Mouse (Mus musculus) hindbrain, postnatal 0 days (tissue): ENCODE measurements around the gene Med29. TPM values are rescaled to one million over a fixed set of nuclear protein-coding genes. Genes with fewer than 3 reads are reported as not detected.

Source experiments
- ATAC-seq: fragments of 200-750 bp; cut with Nextera tagmentation; 2 replicates; pipeline ENCODE4 v1.8.0; 2017; ENCODE audit warnings: mild to moderate bottlenecking, moderate TSS enrichment, moderate library complexity
- DNase-seq: peaks from one replicate; pipeline ENCODE4 v3.0.0-alpha.2; 2015; ENCODE audit warnings: low spot score
- H3K27ac ChIP-seq: fragments of 300-500 bp; sonication (generic); 2 replicates; pipeline ENCODE4 v1.5.1; 2014; ENCODE audit warnings: mild to moderate bottlenecking
- H3K27me3 ChIP-seq: fragments of 300-500 bp; sonication (generic); 2 replicates; pipeline ENCODE4 v1.6.1; 2014; ENCODE audit warnings: low read length, mixed read lengths; ENCODE audit not compliant: insufficient read depth
- H3K36me3 ChIP-seq: fragments of 300-500 bp; sonication (generic); 2 replicates; pipeline ENCODE4 v1.6.1; 2014; ENCODE audit warnings: low read length, mixed read lengths; ENCODE audit not compliant: insufficient read depth
- H3K4me1 ChIP-seq: fragments of 300-500 bp; sonication (generic); 2 replicates; pipeline ENCODE4 v1.6.1; 2014; ENCODE audit warnings: antibody characterized with exemption, low read length, mixed read lengths; ENCODE audit not compliant: insufficient read depth
- H3K4me2 ChIP-seq: fragments of 300-500 bp; sonication (generic); 2 replicates; pipeline ENCODE4 v1.6.1; 2014; ENCODE audit warnings: low read depth, mild to moderate bottlenecking, low read length, moderate library complexity, mixed read lengths
- H3K4me3 ChIP-seq: fragments of 300-500 bp; sonication (generic); 2 replicates; pipeline ENCODE4 v1.5.1; 2014; ENCODE audit warnings: low read length
- H3K9ac ChIP-seq: fragments of 300-500 bp; sonication (generic); replicated peaks from 2 replicates; pipeline ENCODE4 v1.6.1; 2014; ENCODE audit warnings: mild to moderate bottlenecking, low read length, moderate library complexity, mixed read lengths
- H3K9me3 ChIP-seq: fragments of 300-500 bp; sonication (generic); 2 replicates; pipeline ENCODE4 v1.6.1; 2016; ENCODE audit warnings: low read length, mixed read lengths
- CTCF ChIP-seq: IDR thresholded peaks from 2 replicates; pipeline ENCODE4 v1.5.1; 2016; ENCODE audit warnings: antibody characterized with exemption, control low read depth, low read depth
- WGBS: fragments of 180-500 bp; shearing (Covaris S2); extraction: QIAGEN DNeasy Blood & Tissue Kit; methylation state at CpG from one replicate; pipeline ENCODE4 v1.1.7; 2014; 5-methylcytosine and 5-hydroxymethylcytosine counted together
- polyA plus RNA-seq: library from polyadenylated mRNA; unstranded; fragments of >200 nt; fragmentation: Nextera tagmentation; extraction: Ambion mirVana; gene quantifications from 2 replicates; pipeline ENCODE4 v1.2.1, GENCODE M21; 2015
- total RNA-seq: library from RNA; depleted of rRNA; stranded (reverse); fragments of >200 nt; gene quantifications from 2 replicates; pipeline ENCODE4 v1.2.3, GENCODE M21; 2014

The Med29 gene
- total and polyA plus RNA-seq, 2 experiments from 2014 or later: 33.6 to 42.9 TPM

DNA sequence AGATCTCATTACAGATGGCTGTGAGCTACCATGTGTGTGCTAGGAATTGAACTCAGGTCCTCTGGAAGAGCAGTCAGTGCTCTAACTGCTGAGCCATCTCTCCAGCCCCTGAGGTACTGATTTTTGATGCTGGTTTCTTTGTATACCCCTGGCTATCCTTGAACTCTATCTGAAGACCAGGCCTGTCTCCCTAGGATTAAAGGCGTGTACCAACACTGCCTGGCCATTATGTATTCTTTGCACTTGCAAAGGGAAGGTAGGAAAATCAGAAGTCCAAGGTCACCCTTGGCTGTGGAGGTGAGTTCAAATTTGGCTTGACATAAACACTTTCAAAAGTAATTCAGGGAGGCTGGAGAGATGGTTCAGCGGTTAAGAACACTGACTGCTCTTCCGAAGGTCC is 37.9 kb downstream of the Med29 start:
- H3K4me1 ChIP-seq: peaks cover 7% of the 10 kb centered on the region; the same call in 1 of the 2 replicates

DNA sequence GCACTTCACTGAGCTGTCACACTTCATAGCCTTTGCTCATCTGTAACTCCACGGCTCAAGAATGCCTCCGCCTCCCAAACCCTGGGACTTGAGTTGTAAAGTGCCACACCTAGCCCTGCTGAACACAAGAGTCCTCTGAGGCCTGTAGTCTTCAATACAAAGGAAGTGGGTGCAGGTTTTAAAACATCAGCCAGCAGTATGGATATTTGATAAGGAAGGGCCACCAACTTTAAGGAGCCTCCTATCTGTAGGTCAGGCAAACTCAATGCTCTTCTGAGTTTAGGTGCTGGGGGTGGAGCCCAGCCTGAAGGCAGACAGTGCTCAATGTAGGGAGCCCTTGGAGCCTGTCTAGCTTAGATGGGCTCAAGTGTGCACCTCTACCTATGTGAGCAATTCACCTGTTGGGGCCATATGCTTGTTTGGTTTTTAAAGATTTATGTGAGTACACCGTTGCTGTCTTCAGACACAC is 38.4 kb downstream of the Med29 start:
- TF ChIP-seq CTCF: no peak
- DNase-seq: no peak
- H3K36me3 ChIP-seq: peaks cover 19% of the 10 kb centered on the region
- H3K9ac ChIP-seq: no peak overlapping the region
- no peak overlapping the region for H3K4me2 ChIP-seq
- WGBS: 88% methylated on average over 3 of the region's 3 CpGs
- no peak overlapping the region for H3K27ac ChIP-seq
- H3K4me3 ChIP-seq: no peak overlapping the region
- no peak for ATAC-seq
- H3K9me3 ChIP-seq: no peaks in the 10 kb centered on the region
- peaks cover 7% of the 10 kb centered on the region; the same call in 1 of the 2 replicates for H3K4me1 ChIP-seq
- no peaks in the 10 kb centered on the region for H3K27me3 ChIP-seq

More for the DNA sequence above, 37.9 kb downstream of the Med29 start:
- H3K4me3 ChIP-seq: no peak overlapping the region
- WGBS: 91% methylated on average over 3 of the region's 3 CpGs
- ATAC-seq (no peak), DNase-seq (no peak)
- H3K9ac ChIP-seq: no peak overlapping the region
- no peak overlapping the region for H3K4me2 ChIP-seq
- no peaks in the 10 kb centered on the region for H3K9me3 ChIP-seq
- H3K27me3 ChIP-seq: no peaks in the 10 kb centered on the region
- peaks cover 19% of the 10 kb centered on the region for H3K36me3 ChIP-seq
- TF ChIP-seq CTCF: no peak
- H3K27ac ChIP-seq: no peak overlapping the region

DNA sequence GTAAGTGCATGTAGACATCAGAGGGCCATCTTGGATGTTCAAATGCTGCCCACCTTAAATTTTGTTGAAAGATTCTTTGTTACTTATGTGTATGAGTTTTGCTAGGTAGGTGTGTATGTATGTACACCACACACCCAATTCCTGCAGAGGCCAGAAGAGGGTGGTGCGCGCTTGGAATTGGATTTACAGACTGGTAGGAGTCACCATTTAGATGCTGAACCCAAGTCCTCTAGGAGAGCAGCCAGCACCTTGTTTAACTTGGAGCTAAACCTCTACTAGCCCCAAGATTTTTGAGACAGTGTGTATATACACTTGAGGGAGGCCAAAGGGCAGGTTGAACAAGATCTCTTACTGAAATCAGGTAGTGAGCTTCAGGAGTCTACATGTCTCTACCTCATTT is 39.2 kb downstream of the Med29 start:
- Histone ChIP-seq H3K4me2 (no peak overlapping the region), H3K36me3 (peaks cover 19% of the 10 kb centered on the region), H3K9me3 (no peaks in the 10 kb centered on the region), H3K27ac (no peak overlapping the region), H3K9ac (no peak overlapping the region), H3K27me3 (no peaks in the 10 kb centered on the region), H3K4me3 (no peak overlapping the region), H3K4me1 (peaks cover 7% of the 10 kb centered on the region; the same call in 1 of the 2 replicates)
- TF ChIP-seq CTCF: peak; percentile 34
- 95% methylated on average over 2 of the region's 2 CpGs for WGBS
- ATAC-seq (no peak), DNase-seq (no peak)

DNA sequence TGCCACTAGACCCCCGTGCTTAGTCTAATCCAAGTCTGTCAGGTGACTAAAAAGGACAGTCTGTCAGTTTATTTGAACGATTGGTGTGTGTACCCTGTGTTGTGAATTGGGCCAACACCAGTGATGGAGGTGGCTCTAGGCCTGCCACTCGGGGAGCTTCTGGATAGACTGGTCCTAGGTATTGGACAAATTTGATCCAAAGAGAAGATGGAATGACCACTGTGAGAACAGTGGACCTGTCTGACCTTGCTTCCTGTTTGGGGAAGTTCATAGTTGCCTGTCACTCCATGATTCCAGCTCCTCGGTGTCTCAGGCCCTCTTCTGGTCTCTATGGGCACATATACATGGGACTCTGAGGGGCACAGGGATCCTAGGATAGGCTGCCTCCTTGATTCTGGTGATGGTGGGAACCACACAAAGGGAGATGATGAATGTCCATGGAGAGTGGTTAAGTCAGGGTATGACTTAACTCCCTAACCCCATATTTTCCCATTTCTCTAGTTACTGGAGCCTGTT is 40.8 kb downstream of the Med29 start:
- Histone ChIP-seq H3K9me3 (no peaks in the 10 kb centered on the region), H3K4me3 (peak overlapping the region; percentile 85), H3K4me1 (peaks cover 7% of the 10 kb centered on the region; the same call in 1 of the 2 replicates), H3K27me3 (no peaks in the 10 kb centered on the region), H3K4me2 (peak overlapping the region; percentile 95), H3K36me3 (peaks cover 19% of the 10 kb centered on the region), H3K9ac (peak overlapping the region; percentile 92), H3K27ac (peak overlapping the region; percentile 89; the same call in 1 of the 2 replicates)
- ATAC-seq: no peak
- no peak for DNase-seq
- no peak for TF ChIP-seq CTCF
- 43% methylated on average over 4 of the region's 4 CpGs for WGBS

DNA sequence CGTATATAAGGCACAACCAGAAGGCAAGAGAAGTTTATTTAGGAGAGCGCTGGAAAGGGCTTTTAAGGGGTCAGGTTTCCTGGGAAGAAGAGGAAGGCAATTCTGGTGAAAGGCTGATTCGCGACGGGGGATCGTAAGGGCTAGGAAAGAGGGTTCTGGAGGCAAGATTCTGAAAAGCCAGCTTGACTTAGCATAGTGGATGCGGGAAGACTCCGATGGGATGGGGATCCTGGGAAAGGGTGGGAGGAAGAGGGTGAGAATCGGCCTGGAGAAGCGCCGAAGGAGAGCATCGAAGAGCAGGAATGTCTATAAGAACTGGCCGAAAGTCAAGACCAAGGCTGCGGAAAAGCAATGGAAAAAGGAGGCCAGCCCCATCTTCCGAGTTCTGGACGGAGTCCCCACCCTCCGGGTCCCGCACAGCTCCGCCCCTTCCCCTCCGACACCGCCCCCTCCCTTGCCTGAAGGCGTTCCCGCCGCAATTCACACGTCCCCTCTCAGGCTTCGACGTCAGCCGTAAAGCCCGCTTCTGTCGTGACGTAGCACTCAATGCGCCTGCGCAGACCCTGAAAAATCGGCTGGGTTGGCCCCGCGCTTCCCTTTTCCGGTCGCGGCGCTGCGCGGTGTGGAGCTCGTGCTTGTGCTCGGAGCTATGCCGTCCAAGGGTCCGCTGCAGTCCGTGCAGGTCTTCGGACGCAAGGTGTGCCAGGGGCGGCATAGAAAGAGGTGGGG is 42.2 kb downstream of the Med29 start, which contains the start of gene Rps16:
Gene Rps16, plus strand, starts transcription at position 498 of the 729 bp plus-strand sequence.
- H3K36me3 ChIP-seq: peaks cover 19% of the 10 kb centered on the region
- H3K27ac ChIP-seq: peak within 1 kb of the TSS; percentile 89
- DNase-seq (peak; percentile 99), ATAC-seq (peak; percentile 97)
- peak within 1 kb of the TSS; percentile 85 for H3K4me3 ChIP-seq
- under 1% methylated on average over 49 of the region's 50 CpGs for WGBS
- no peaks in the 10 kb centered on the region for H3K9me3 ChIP-seq
- TF ChIP-seq CTCF: peak; percentile 10; the same call in 1 of the 2 replicates
- H3K27me3 ChIP-seq: no peaks in the 10 kb centered on the region
- peaks cover 7% of the 10 kb centered on the region; the same call in 1 of the 2 replicates for H3K4me1 ChIP-seq
- peak within 1 kb of the TSS; percentile 92 for H3K9ac ChIP-seq
- H3K4me2 ChIP-seq: peak within 1 kb of the TSS; percentile 95

DNA sequence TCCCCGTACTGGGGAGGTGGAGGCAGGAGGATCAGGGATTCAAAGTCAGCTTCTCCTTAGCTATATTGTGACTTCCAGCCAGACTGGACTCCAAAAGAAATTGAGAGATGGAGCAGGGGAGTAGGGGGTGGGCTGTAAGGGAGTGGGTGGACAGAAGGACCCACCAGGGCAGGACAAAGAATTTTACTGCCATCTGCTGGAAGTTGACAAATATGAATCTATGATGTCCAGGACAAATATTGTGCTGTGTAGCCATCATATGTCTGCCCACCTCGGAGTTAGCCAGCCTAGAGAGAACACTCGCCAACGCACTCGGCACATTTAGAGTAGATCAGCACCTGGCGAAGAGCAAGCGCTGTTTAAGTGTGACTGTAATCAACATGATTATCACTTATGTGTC is 43.9 kb downstream of the Med29 start:
- Histone ChIP-seq H3K9me3 (no peaks in the 10 kb centered on the region), H3K4me1 (peaks cover 7% of the 10 kb centered on the region; the same call in 1 of the 2 replicates), H3K9ac (no peak overlapping the region), H3K4me3 (no peak overlapping the region), H3K36me3 (peaks cover 8% of the 10 kb centered on the region), H3K27me3 (no peaks in the 10 kb centered on the region), H3K4me2 (no peak overlapping the region), H3K27ac (no peak overlapping the region)
- DNase-seq: peak; percentile 57
- no peak for ATAC-seq
- TF ChIP-seq CTCF: peak; percentile 50
- 80% methylated on average over 7 of the region's 7 CpGs for WGBS
